Mouse (Mus musculus) megakaryocyte, adult 5-6 weeks (primary cell): ENCODE results near the gene Ints12. TPM values are rescaled to one million over a fixed set of nuclear protein-coding genes. Genes with fewer than 3 reads are reported as not detected.

Experiments used
- ATAC-seq: 2 replicates; pipeline ENCODE4 v1.8.0; 2016; ENCODE audit warnings: mild to moderate bottlenecking, inconsistent platforms; ENCODE audit not compliant: poor library complexity, severe bottlenecking
- total RNA-seq, 2 experiments: library from RNA; stranded (forward) in 1 of 2; stranded (reverse) in 1 of 2; fragments of 153-499, 151-499 nt in 1 of 2; fragments of 221-1000, 200-1000 nt in 1 of 2; gene quantifications; 2 replicates each; pipeline versions ENCODE4 v1.2.3 to v1.2.4; 2015 to 2017

The Ints12 gene
- total RNA-seq, 2 experiments from 2014 or later = 26.7 to 45.4 TPM

DNA sequence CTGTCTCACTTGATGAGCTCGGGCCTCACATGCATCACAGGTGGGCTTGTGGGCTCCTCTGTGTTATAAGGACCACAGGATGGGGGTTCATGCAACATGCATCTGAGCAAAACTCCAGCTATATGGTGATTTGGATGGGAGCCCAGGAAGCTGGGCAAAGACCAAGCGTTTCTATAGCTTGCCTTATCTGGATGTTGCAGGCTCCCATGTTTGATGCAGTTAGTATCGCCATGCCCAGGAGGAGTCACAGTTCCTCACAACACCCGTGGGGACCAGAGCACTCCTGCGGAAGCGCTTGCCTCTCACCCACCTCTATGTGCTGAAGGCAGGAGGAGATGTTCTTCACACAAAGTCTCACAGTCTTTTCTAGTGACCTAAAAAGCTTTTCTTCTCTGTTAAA lies 50.2 kb downstream of the Ints12 start:
- no peak for ATAC-seq

DNA sequence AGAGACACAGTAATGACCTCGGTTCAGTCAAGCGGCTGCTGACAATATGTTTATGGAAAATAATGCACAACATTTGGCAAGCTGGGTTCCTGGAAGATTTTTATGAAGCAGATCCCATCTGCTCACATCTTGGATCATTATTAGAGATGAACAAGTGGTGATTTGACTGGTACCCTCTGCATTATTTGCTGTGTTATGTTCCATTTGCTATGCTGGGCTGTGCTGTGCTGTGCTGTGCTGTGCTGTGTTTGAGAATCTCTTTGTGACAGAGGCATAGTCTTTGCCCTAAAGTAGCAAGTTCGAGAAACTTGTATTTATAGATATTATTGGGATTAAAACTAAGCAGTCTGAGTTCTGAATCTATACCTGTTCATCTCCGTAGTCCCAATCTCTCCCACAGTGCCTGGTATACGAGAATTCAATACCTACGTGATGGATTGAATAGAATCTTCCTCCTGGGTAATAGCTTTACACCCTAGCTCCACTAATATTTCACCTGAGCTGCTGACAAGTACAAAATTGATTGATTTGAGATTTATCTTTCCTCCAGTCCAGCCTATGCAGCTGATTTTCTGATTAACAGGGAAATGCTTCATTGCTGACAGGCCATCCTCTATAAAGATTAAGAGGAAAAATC lies 53.0 kb downstream of the Ints12 start:
- no peak for ATAC-seq

DNA sequence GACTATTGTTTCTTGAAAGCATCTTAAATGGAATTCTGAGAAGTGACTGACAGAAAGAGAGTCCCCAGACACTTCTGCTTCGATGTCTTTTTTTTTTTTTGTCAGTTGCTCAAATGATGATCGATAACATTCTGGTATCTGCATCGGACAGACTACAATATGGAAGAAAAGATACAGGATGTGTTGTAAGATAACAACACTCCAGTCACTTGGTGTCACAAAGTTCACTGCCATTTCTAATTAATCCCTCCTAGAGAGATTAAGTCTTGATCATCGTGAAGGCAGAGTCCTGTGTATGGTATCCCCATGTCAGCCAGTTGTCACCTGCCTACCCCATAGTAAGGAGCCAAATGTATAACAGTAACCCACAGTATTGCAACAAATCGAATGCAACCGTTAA lies 60.0 kb downstream of the Ints12 start:
- no peak for ATAC-seq

DNA sequence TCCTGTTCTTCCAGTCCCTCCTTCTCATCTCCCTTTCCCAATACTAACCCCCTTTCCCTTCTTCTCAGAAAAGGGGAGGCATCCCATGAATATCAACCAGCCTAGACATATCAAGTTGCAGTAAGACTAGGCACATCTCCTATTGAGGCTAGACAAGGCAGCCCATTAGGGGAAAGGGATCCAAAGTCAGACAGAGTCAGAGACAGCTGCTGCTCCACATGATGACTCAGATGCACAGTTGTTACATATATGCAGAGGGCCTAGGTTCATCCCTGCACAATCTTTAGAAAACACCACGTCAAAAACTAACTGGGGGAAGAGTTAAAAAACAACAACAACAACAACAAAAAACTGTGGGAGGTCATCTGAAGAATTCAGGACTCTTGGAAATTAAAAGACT lies 61.2 kb downstream of the Ints12 start:
- no peak for ATAC-seq

DNA sequence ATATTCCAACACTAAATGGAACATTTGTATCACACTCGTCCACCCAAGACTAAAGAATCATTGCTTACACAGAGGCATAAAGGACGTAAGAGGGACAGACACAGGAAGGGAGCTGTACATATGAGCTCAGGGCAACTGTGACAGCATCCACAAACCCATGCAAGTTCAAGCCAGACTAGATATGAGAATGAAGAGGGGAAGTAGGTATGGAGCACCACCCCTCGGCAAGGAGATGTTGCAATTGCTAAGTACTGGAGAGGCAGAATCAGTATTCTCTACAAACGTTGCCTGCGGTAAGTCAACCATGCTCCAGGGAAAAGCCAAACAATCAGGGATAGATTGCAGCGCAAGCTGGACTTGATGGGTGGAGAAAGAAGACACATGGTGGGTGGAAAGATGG lies 62.0 kb downstream of the Ints12 start:
- peak; percentile 85 for ATAC-seq

DNA sequence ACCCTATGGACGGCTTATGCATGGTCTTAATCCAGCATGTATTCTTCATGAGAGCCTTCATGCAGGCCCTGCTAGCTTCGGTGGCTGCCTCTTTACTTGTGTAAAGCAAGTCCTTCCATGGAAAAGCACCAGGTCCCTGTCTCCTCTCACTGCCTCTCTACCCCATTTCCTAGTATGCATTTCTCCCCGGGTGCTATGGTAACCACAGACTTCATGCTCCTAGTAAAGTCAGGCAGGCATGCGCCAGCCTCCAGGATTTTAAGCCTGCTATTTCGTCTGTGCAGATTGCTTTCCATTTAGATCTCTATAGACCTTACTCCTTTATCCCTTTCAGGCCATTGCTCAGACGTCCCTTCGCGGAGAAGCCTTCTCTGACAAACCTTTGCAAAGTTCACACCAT lies 63.0 kb downstream of the Ints12 start:
- no peak for ATAC-seq

DNA sequence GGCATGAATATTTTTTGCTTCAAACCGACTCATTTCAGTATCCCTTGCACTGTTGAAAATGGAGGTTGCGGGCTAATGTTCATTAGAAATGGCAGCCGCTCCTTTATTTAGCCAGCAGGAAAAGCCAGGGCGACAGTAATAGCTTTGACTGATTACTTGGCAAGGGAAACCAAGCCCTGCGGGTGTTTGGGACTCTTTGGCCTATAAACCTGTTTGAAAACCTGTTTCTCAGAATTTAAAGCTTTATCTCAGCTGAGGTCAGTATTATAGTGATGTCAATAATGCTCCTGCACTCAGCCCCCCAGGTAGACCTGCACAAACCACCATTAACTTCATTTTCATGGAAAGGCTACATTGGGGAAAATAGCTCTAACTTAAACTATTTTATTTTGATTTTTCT lies 66.6 kb downstream of the Ints12 start:
- no peak for ATAC-seq

Other genes with a start within 250 kb of the Ints12 start
- not detected in 2 replicates for gene Npnt, start 141.5 kb upstream of the Ints12 start, total RNA-seq (2015)
- gene Npnt, start 141.5 kb upstream of the Ints12 start, total RNA-seq (2017) = not detected in 2 replicates
- gene Gstcd, start 193 bp downstream of the Ints12 start, total RNA-seq (2015) = 8.4 and 11.6 TPM in 2 replicates
- gene Gstcd, start 193 bp downstream of the Ints12 start, total RNA-seq (2017) = 6.0 and 6.4 TPM in 2 replicates
- not detected in 2 replicates for gene Arhgef38, start 143.1 kb downstream of the Ints12 start, total RNA-seq (2015)
- not detected in 2 replicates for gene Arhgef38, start 143.1 kb downstream of the Ints12 start, total RNA-seq (2017)
- gene Ppa2, start 218.3 kb downstream of the Ints12 start, total RNA-seq (2015) = 41.6 and 47.2 TPM in 2 replicates
- 38.1 and 43.8 TPM in 2 replicates for gene Ppa2, start 218.3 kb downstream of the Ints12 start, total RNA-seq (2017)